Mouse (Mus musculus) midbrain, embryonic 12.5 days (tissue): ENCODE measurements around the gene Bnip1. TPM values are rescaled to one million over a fixed set of nuclear protein-coding genes. Genes with fewer than 3 reads are reported as not detected.
A peak's percentile ranks its signal among the peaks of the same experiment; 100 is the strongest.

ENCODE experiments used
- ATAC-seq: fragments of 200-750 bp; cut with Nextera tagmentation; 2 replicates; pipeline ENCODE4 v1.8.0; 2017; ENCODE audit warnings: low read depth, moderate TSS enrichment, moderate library complexity; ENCODE audit not compliant: low FRiP score
- H3K27ac ChIP-seq: fragments of 300-500 bp; sonication (generic); replicated peaks from 2 replicates; pipeline ENCODE4 v1.5.1; 2016; ENCODE audit warnings: mild to moderate bottlenecking
- H3K27me3 ChIP-seq: fragments of 300-500 bp; sonication (generic); 2 replicates; pipeline ENCODE4 v1.6.1; 2016; ENCODE audit warnings: mild to moderate bottlenecking
- H3K36me3 ChIP-seq: fragments of 300-500 bp; sonication (generic); 2 replicates; pipeline ENCODE4 v1.6.1; 2016
- H3K4me1 ChIP-seq: fragments of 300-500 bp; sonication (generic); 2 replicates; pipeline ENCODE4 v1.6.1; 2016
- H3K4me2 ChIP-seq: fragments of 300-500 bp; sonication (generic); replicated peaks from 2 replicates; pipeline ENCODE4 v1.6.1; 2016; ENCODE audit warnings: mild to moderate bottlenecking, moderate library complexity
- H3K4me3 ChIP-seq: fragments of 300-500 bp; sonication (generic); 2 replicates; pipeline ENCODE4 v1.5.1; 2016; ENCODE audit warnings: mild to moderate bottlenecking
- H3K9ac ChIP-seq: fragments of 300-500 bp; sonication (generic); replicated peaks from 2 replicates; pipeline ENCODE4 v1.6.1; 2016; ENCODE audit warnings: mild to moderate bottlenecking, moderate library complexity
- H3K9me3 ChIP-seq: fragments of 300-500 bp; sonication (generic); 2 replicates; pipeline ENCODE4 v1.6.1; 2016; ENCODE audit warnings: mild to moderate bottlenecking
- WGBS: fragments of 180-500 bp; shearing (Covaris S2); methylation state at CpG from one replicate; pipeline ENCODE4 v1.1.7; 2016; 5-methylcytosine and 5-hydroxymethylcytosine counted together
- polyA plus RNA-seq: library from polyadenylated mRNA; unstranded; fragments of >200 nt; fragmentation: Nextera tagmentation; extraction: Ambion mirVana; gene quantifications from 2 replicates; pipeline ENCODE4 v1.2.1, GENCODE M21; 2016

Bnip1 gene
- polyA plus RNA-seq, 1 experiment from 2014 or later: 53.6 TPM

DNA sequence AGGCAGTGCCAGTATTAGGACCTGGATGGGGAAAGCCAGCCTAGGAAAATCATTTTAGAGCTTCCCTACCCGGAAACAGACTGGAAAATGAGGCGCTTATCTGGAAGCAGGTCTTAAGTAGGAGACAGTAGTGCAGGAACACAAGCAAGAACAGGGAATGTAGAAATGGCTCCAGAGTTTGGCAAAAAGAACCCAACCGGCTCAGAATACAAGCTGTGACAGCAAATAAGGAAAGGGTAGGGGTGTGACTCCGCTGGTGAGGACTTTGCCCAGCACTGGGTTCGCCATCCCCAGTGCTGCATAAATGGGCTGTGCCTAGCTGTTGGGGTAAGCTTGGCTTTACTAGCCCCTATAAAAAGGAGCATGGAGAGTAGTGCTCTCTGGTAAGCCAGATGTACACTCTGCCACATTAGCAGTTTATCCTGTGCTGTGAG is 761 bp downstream of the Bnip1 start:
- H3K4me3 ChIP-seq: peak overlapping the region; percentile 55
- H3K36me3 ChIP-seq: peaks cover 30% of the 10 kb centered on the region
- 27% methylated on average over 5 of the region's 5 CpGs for WGBS
- ATAC-seq: no peak
- H3K4me2 ChIP-seq: peak overlapping the region; percentile 70
- H3K27ac ChIP-seq: 0 out of 2 replicates have a peak overlapping the region, but pooled peaks have one; percentile 21
- H3K4me1 ChIP-seq: peaks cover 6% of the 10 kb centered on the region
- H3K9ac ChIP-seq: peak overlapping the region; percentile 67
- no peaks in the 10 kb centered on the region for H3K9me3 ChIP-seq
- H3K27me3 ChIP-seq: 0 out of 2 replicates have a peak, but pooled peaks cover 6% of the 10 kb centered on the region

DNA sequence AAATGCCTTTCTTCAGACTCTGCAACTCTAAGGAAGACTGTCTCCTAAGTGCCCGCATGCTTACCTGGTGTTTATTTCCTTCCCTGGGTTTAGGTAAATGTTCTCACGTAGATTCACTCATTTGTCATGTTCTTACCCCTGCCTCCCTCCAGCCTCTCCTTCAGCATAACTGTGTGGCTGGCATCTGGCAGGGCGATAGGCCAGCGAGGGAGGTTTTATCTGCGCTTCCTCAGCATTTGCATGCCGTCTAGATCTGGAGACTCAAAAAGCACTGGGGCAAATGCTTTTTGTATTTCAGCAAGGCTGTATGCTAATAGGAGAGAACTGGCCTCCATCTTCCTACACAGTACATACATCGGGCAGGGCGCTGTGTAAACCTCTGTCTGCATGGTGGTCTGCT is 3.7 kb downstream of the Bnip1 start:
- no peak overlapping the region for H3K4me2 ChIP-seq
- WGBS: 96% methylated on average over 8 of the region's 8 CpGs
- peaks cover 53% of the 10 kb centered on the region for H3K36me3 ChIP-seq
- no peak overlapping the region for H3K27ac ChIP-seq
- no peak overlapping the region for H3K4me3 ChIP-seq
- H3K4me1 ChIP-seq: peaks cover 6% of the 10 kb centered on the region
- H3K27me3 ChIP-seq: 0 out of 2 replicates have a peak, but pooled peaks cover 6% of the 10 kb centered on the region
- ATAC-seq: no peak
- H3K9me3 ChIP-seq: no peaks in the 10 kb centered on the region
- no peak overlapping the region for H3K9ac ChIP-seq

DNA sequence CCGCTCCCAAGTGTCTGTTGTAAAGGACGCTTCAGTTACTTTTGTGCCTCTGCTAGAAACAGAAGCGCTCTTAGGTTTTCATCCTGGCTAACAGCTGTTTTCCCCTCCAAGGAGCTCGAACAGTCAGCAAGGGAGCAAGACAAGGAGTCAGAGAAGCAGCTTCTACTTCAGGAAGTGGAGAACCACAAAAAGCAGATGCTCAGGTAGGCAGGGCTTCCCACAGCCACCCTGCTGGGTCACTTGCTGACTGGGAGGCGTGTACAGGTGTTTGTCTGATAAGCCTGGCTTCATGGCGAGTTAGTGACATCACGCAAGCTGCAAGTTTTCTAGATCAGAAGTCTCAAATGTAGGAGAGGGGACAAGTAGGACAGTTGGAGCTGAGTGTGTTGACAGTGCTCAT is 5.7 kb downstream of the Bnip1 start:
- 93% methylated on average over 7 of the region's 7 CpGs for WGBS
- no peak for ATAC-seq
- Histone ChIP-seq H3K4me3 (no peak overlapping the region), H3K36me3 (peaks cover 72% of the 10 kb centered on the region), H3K4me2 (no peak overlapping the region), H3K27ac (no peak overlapping the region), H3K9ac (no peak overlapping the region), H3K27me3 (no peaks in the 10 kb centered on the region), H3K9me3 (no peaks in the 10 kb centered on the region), H3K4me1 (peaks cover 4% of the 10 kb centered on the region)

DNA sequence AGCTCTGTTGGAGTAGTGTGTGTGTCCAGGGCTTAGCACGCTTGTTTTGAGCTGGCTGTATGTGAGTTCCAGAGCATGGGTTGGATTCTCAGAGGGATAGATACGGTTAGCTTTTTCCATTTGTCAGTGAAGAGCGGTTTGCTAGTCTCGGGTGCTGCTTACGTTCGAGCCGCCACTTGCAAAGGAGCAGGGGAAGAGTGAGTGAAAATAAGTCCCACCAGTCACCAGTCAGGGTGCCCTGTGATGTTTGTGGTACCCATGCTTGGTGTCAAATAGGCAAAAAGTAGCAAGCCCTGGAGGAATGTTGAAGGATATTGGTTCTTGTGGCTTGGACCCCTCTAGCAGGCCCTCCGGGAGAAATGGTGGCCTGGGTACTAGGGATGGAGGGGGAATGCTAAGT is 8.1 kb downstream of the Bnip1 start:
- Histone ChIP-seq H3K27me3 (no peaks in the 10 kb centered on the region), H3K27ac (no peak overlapping the region), H3K9ac (no peak overlapping the region), H3K36me3 (peaks cover 85% of the 10 kb centered on the region), H3K4me1 (no peaks in the 10 kb centered on the region), H3K4me2 (no peak overlapping the region), H3K9me3 (no peaks in the 10 kb centered on the region), H3K4me3 (no peak overlapping the region)
- ATAC-seq: no peak
- 95% methylated on average over 8 of the region's 8 CpGs for WGBS

DNA sequence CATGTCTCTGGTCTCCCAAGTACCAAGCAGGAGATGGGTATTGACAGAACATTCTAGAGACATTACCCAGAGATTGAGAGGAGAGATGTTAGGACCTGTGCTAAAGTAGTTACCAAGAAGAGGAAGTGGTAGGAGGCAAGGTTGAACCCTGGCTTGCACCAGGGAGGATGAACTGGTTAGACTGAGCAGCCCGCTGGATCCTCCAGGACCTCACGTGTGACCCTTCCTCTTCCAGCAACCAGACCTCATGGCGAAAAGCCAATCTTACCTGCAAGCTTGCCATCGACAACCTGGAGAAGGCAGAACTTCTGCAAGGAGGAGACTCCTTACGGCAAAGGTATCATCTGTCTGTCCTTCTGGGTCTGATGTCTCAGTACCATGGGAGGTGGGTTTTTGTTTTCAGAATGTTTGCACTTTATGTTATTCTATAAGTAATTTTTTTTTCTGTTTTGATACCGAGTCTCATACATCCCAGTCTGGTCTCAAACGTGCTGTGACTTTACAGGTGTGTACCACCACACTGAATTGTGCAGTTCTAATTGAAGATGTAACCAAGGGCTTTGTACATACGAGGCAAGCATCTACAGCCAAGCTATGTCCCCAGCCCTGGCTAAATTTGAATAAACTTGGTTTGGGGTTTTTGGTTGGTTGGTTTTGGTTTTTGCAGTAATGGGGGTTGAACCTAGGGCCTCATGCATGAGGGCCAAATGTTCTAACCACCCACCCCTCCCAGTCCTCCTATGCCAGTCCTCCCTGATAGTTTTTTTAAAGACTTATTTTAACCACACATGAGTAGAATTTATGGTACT is 8.8 kb downstream of the Bnip1 start:
- H3K9ac ChIP-seq: no peak overlapping the region
- 90% methylated on average over 8 of the region's 8 CpGs for WGBS
- no peak for ATAC-seq
- H3K9me3 ChIP-seq: no peaks in the 10 kb centered on the region
- H3K27me3 ChIP-seq: no peaks in the 10 kb centered on the region
- H3K4me2 ChIP-seq: no peak overlapping the region
- no peak overlapping the region for H3K4me3 ChIP-seq
- H3K27ac ChIP-seq: no peak overlapping the region
- H3K4me1 ChIP-seq: no peaks in the 10 kb centered on the region
- H3K36me3 ChIP-seq: peaks cover 78% of the 10 kb centered on the region

DNA sequence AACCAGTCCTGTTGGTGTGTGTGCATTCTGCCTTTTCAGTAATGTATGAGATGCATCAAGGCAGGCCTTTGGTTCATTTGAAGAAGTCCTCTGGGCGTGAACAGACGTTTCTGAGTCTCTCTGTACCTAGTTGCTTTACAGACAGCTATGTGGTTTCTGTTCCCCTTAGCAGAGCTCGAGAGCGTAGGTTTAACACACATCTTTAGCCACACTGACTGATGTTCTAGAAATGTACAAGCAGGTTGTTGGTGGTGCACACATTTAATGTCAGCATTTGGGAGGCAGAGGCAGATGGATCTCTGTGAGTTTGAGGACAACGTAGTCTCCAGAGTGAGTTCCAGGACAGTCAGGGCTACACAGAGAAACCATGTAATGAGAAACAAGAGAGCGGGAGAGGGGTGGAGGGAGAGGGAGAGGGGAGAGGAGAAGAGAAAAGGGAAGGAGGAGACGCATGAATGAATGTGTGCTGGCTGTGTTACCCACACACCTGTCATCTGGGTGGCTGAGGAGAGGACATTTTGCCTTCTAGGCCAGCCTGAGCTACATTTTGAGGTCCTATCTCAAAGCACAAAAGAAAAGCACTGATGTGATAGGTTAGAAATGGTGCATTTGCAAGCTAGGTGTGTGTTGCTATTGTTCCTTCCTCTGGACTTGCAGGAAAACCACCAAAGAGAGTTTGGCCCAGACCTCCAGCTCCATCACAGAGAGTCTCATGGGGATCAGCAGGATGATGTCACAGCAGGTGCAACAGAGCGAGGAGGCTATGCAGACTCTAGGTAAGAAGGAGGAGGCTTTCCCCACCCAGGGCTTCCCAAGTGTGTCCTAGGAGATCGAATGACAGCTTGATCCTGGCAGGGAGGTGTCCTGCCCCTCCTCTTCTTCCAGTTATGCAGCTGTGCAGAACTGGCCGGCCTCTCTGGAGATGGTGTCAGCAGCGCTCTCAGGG is 9.7 kb downstream of the Bnip1 start:
- H3K36me3 ChIP-seq: peaks cover 69% of the 10 kb centered on the region
- H3K4me2 ChIP-seq: no peak overlapping the region
- ATAC-seq: no peak
- H3K4me1 ChIP-seq: no peaks in the 10 kb centered on the region
- H3K4me3 ChIP-seq: no peak overlapping the region
- H3K9me3 ChIP-seq: no peaks in the 10 kb centered on the region
- no peak overlapping the region for H3K27ac ChIP-seq
- WGBS: 92% methylated on average over 11 of the region's 11 CpGs
- H3K27me3 ChIP-seq: no peaks in the 10 kb centered on the region
- H3K9ac ChIP-seq: no peak overlapping the region

- Histone ChIP-seq H3K27ac (no peak overlapping the region), H3K36me3 (peaks cover 63% of the 10 kb centered on the region), H3K4me1 (no peaks in the 10 kb centered on the region), H3K9me3 (no peaks in the 10 kb centered on the region), H3K9ac (no peak overlapping the region), H3K27me3 (no peaks in the 10 kb centered on the region), H3K4me3 (no peak overlapping the region), H3K4me2 (no peak overlapping the region)
- WGBS: 95% methylated on average over 7 of the region's 7 CpGs
- no peak for ATAC-seq
Measured at GRCm38 (mm10) chr17:26791580-26791979, 10.7 kb downstream of the Bnip1 start.

GRCm38 (mm10) chr17:26792096-26792495 is 11.2 kb downstream of the Bnip1 start:
- H3K4me1 ChIP-seq: no peaks in the 10 kb centered on the region
- H3K4me2 ChIP-seq: no peak overlapping the region
- no peak overlapping the region for H3K27ac ChIP-seq
- no peaks in the 10 kb centered on the region for H3K9me3 ChIP-seq
- no peaks in the 10 kb centered on the region for H3K27me3 ChIP-seq
- H3K4me3 ChIP-seq: no peak overlapping the region
- ATAC-seq: no peak
- WGBS: 92% methylated on average over 15 of the region's 15 CpGs
- no peak overlapping the region for H3K9ac ChIP-seq
- peaks cover 58% of the 10 kb centered on the region for H3K36me3 ChIP-seq

DNA sequence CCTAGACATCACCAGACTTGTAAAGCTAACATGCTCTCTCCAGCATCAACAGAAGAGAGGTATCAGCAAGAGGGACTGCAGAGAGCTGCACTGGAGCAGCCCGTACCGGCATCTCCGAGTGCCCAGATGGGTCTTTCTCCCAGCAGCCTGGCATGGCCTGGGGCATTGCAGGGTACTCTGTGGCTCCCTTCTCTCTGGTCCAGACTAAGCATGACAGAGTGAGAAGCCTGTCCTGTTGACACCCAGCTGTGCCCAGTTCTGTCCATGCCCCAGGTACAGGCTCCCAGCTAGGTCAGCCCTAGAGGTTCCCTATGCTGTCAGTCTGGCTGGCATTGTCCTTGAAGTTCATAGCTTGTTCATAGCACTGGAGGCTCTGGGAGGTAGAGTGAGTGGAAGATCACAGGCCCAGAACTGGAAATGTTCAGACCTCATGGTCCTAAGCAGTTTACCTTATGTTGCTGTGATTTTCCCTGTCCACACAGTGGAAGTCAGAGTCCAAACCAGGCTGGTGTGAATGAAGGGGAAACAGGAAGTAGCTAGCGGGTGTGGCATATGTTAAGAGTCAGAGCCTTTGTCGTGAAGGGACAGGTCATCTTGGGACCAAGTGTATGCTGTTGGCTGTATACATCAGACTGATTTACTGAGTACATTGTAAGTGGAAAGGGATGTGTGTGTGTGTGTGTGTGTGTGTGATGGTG is 12.4 kb downstream of the Bnip1 start:
- Histone ChIP-seq H3K4me2 (no peak overlapping the region), H3K36me3 (peaks cover 53% of the 10 kb centered on the region), H3K27ac (no peak overlapping the region), H3K9me3 (no peaks in the 10 kb centered on the region), H3K9ac (no peak overlapping the region), H3K4me1 (no peaks in the 10 kb centered on the region), H3K27me3 (no peaks in the 10 kb centered on the region), H3K4me3 (no peak overlapping the region)
- 88% methylated on average over 5 of the region's 5 CpGs for WGBS
- no peak for ATAC-seq

GRCm38 (mm10) chr17:26794744-26795143 is 13.9 kb downstream of the Bnip1 start:
- 23% methylated on average over 3 of the region's 3 CpGs for WGBS
- H3K4me3 ChIP-seq: no peak overlapping the region
- H3K27ac ChIP-seq: no peak overlapping the region

DNA sequence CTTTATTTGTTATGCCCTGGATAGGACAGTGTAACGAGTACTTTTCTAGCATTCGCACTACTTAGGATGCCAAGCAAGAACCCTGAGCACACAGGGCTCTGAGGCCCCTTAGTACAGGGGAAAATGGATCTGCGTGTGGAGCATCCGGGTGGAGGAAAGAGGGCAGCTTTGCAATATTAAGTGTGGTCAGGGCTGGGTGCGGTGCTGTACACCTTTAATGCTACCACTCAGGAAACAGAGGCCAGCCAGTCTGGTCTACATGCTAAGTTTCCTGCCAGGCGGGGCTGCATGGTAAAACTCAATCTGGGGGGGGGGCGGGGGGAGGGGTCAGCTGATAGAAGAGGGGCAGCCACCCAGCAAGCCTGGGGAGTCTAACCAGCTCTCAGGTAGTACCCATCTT is 14.5 kb downstream of the Bnip1 start:
- Histone ChIP-seq H3K4me3 (no peak overlapping the region), H3K36me3 (peaks cover 33% of the 10 kb centered on the region), H3K9ac (no peak overlapping the region), H3K9me3 (no peaks in the 10 kb centered on the region), H3K4me1 (no peaks in the 10 kb centered on the region), H3K4me2 (no peak overlapping the region), H3K27ac (no peak overlapping the region), H3K27me3 (no peaks in the 10 kb centered on the region)
- ATAC-seq: no peak
- 84% methylated on average over 6 of the region's 7 CpGs for WGBS

More at GRCm38 (mm10) chr17:26794744-26795143, 13.9 kb downstream of the Bnip1 start:
- no peaks in the 10 kb centered on the region for H3K9me3 ChIP-seq
- no peak overlapping the region for H3K4me2 ChIP-seq
- no peaks in the 10 kb centered on the region for H3K4me1 ChIP-seq
- H3K9ac ChIP-seq: no peak overlapping the region
- H3K27me3 ChIP-seq: no peaks in the 10 kb centered on the region
- no peak for ATAC-seq
- H3K36me3 ChIP-seq: peaks cover 39% of the 10 kb centered on the region
